Mouse (Mus musculus) hindbrain, embryonic 11.5 days (tissue): ENCODE data around the gene Pdzk1ip1. TPM values are rescaled to one million over a fixed set of nuclear protein-coding genes. Genes with fewer than 3 reads are reported as not detected.

ENCODE experiments used
- ATAC-seq: fragments of 200-750 bp; cut with Nextera tagmentation; 2 replicates; pipeline ENCODE4 v1.8.0; 2017; ENCODE audit warnings: mild to moderate bottlenecking, moderate TSS enrichment, moderate library complexity; ENCODE audit not compliant: low FRiP score
- DNase-seq: peaks from one replicate; pipeline ENCODE4 v3.0.0-alpha.2; 2015; ENCODE audit warnings: low spot score
- H3K27ac ChIP-seq: fragments of 300-500 bp; sonication (generic); 2 replicates; pipeline ENCODE4 v1.5.1; 2014; ENCODE audit warnings: mild to moderate bottlenecking, low read depth, low read length
- H3K27me3 ChIP-seq: fragments of 300-500 bp; sonication (generic); 2 replicates; pipeline ENCODE4 v1.6.1; 2014; ENCODE audit warnings: mild to moderate bottlenecking, low read length, moderate library complexity, mixed read lengths; ENCODE audit not compliant: control insufficient read depth, insufficient read depth
- H3K36me3 ChIP-seq: fragments of 300-500 bp; sonication (generic); 2 replicates; pipeline ENCODE4 v1.6.1; 2014; ENCODE audit warnings: mild to moderate bottlenecking, low read length, moderate library complexity, mixed read lengths; ENCODE audit not compliant: control insufficient read depth, insufficient read depth
- H3K4me1 ChIP-seq: fragments of 300-500 bp; sonication (generic); replicated peaks from 2 replicates; pipeline ENCODE4 v1.6.1; 2014; ENCODE audit warnings: low read length, mixed read lengths; ENCODE audit not compliant: control insufficient read depth, insufficient read depth
- H3K4me2 ChIP-seq: fragments of 300-500 bp; sonication (generic); replicated peaks from 2 replicates; pipeline ENCODE4 v1.6.1; 2014; ENCODE audit warnings: mild to moderate bottlenecking, low read depth, low read length
- H3K4me3 ChIP-seq: fragments of 300-500 bp; sonication (generic); 2 replicates; pipeline ENCODE4 v1.5.1; 2014; ENCODE audit warnings: low read depth, low read length
- H3K9ac ChIP-seq: fragments of 300-500 bp; sonication (generic); 2 replicates; pipeline ENCODE4 v1.6.1; 2014; ENCODE audit warnings: low read depth, low read length
- H3K9me3 ChIP-seq: fragments of 300-500 bp; sonication (generic); 2 replicates; pipeline ENCODE4 v1.6.1; 2016; ENCODE audit warnings: low read length; ENCODE audit not compliant: control insufficient read depth
- WGBS: fragments of 180-500 bp; shearing (Covaris S2); extraction: QIAGEN DNeasy Blood & Tissue Kit; methylation state at CpG from one replicate; pipeline ENCODE4 v1.1.7; 2014; 5-methylcytosine and 5-hydroxymethylcytosine counted together
- polyA plus RNA-seq: library from polyadenylated mRNA; unstranded; fragments of >200 nt; fragmentation: Nextera tagmentation; extraction: Ambion mirVana; gene quantifications from 2 replicates; pipeline ENCODE4 v1.2.1, GENCODE M21; 2014

Gene Pdzk1ip1
- polyA plus RNA-seq, 1 experiment from 2014 or later: 12.8 TPM

- no peak overlapping the region for H3K9ac ChIP-seq
- DNase-seq: no peak
- H3K4me1 ChIP-seq: peaks cover 5% of the 10 kb centered on the region
- H3K36me3 ChIP-seq: no peaks in the 10 kb centered on the region
- peaks cover 2% of the 10 kb centered on the region; the same call in 1 of the 2 replicates for H3K27me3 ChIP-seq
- H3K9me3 ChIP-seq: no peaks in the 10 kb centered on the region
- no peak overlapping the region for H3K27ac ChIP-seq
- 90% methylated on average over 3 of the region's 3 CpGs for WGBS
- H3K4me3 ChIP-seq: no peak overlapping the region
- H3K4me2 ChIP-seq: no peak overlapping the region
- ATAC-seq: no peak
Observed at GRCm38 (mm10) chr4:115083031-115083430, 5.5 kb upstream of the Pdzk1ip1 start.

GRCm38 (mm10) chr4:115085522-115086095 lies 2.9 kb upstream of the Pdzk1ip1 start:
- Histone ChIP-seq H3K9me3 (no peaks in the 10 kb centered on the region), H3K4me2 (no peak overlapping the region), H3K4me1 (no peaks in the 10 kb centered on the region), H3K4me3 (no peak overlapping the region), H3K36me3 (no peaks in the 10 kb centered on the region), H3K27ac (no peak overlapping the region), H3K27me3 (peaks cover 2% of the 10 kb centered on the region; the same call in 1 of the 2 replicates), H3K9ac (no peak overlapping the region)
- ATAC-seq (peak; percentile 39), DNase-seq (peak; percentile 82)
- WGBS: 22% methylated on average over 6 of the region's 6 CpGs

GRCm38 (mm10) chr4:115086257-115086656 lies 2.3 kb upstream of the Pdzk1ip1 start:
- no peak overlapping the region for H3K4me3 ChIP-seq
- ATAC-seq: no peak
- H3K9me3 ChIP-seq: no peaks in the 10 kb centered on the region
- H3K27me3 ChIP-seq: peaks cover 2% of the 10 kb centered on the region; the same call in 1 of the 2 replicates
- H3K27ac ChIP-seq: no peak overlapping the region
- no peaks in the 10 kb centered on the region for H3K36me3 ChIP-seq
- H3K4me2 ChIP-seq: no peak overlapping the region
- DNase-seq: no peak
- WGBS: 74% methylated on average over 4 of the region's 4 CpGs
- H3K9ac ChIP-seq: no peak overlapping the region
- H3K4me1 ChIP-seq: no peaks in the 10 kb centered on the region

GRCm38 (mm10) chr4:115086763-115087415 lies 1.6 kb upstream of the Pdzk1ip1 start:
- Histone ChIP-seq H3K9me3 (no peaks in the 10 kb centered on the region), H3K36me3 (no peaks in the 10 kb centered on the region), H3K4me3 (no peak overlapping the region), H3K9ac (no peak overlapping the region), H3K27me3 (peaks cover 2% of the 10 kb centered on the region; the same call in 1 of the 2 replicates), H3K4me2 (no peak overlapping the region), H3K27ac (no peak overlapping the region), H3K4me1 (no peaks in the 10 kb centered on the region)
- ATAC-seq (no peak), DNase-seq (no peak)
- WGBS: 47% methylated on average over 3 of the region's 3 CpGs

- DNase-seq: no peak
- H3K27ac ChIP-seq: no peak overlapping the region
- no peak overlapping the region for H3K9ac ChIP-seq
- H3K4me3 ChIP-seq: no peak overlapping the region
- H3K36me3 ChIP-seq: no peaks in the 10 kb centered on the region
- 0 out of 2 replicates have a peak, but pooled peaks cover under 1% of the 10 kb centered on the region for H3K4me1 ChIP-seq
- 79% methylated on average over 2 of the region's 2 CpGs for WGBS
- H3K4me2 ChIP-seq: no peak overlapping the region
- H3K9me3 ChIP-seq: no peaks in the 10 kb centered on the region
- no peak for ATAC-seq
- H3K27me3 ChIP-seq: peaks cover 11% of the 10 kb centered on the region; the same call in 1 of the 2 replicates
Observed at GRCm38 (mm10) chr4:115090592-115090991, 2.1 kb downstream of the Pdzk1ip1 start.

GRCm38 (mm10) chr4:115091806-115092205 lies 3.3 kb downstream of the Pdzk1ip1 start:
- Histone ChIP-seq H3K4me3 (no peak overlapping the region), H3K9me3 (no peaks in the 10 kb centered on the region), H3K36me3 (no peaks in the 10 kb centered on the region), H3K27me3 (peaks cover 21% of the 10 kb centered on the region), H3K27ac (no peak overlapping the region), H3K9ac (no peak overlapping the region), H3K4me2 (no peak overlapping the region), H3K4me1 (0 out of 2 replicates have a peak, but pooled peaks cover 4% of the 10 kb centered on the region)
- ATAC-seq (no peak), DNase-seq (no peak)
- WGBS: 83% methylated on average over 3 of the region's 3 CpGs

- Histone ChIP-seq H3K4me2 (no peak overlapping the region), H3K36me3 (no peaks in the 10 kb centered on the region), H3K9me3 (no peaks in the 10 kb centered on the region), H3K27me3 (peaks cover 22% of the 10 kb centered on the region), H3K9ac (no peak overlapping the region), H3K4me1 (0 out of 2 replicates have a peak, but pooled peaks cover 4% of the 10 kb centered on the region), H3K4me3 (no peak overlapping the region), H3K27ac (no peak overlapping the region)
- 87% methylated on average over 4 of the region's 4 CpGs for WGBS
- ATAC-seq (no peak), DNase-seq (no peak)
Observed at GRCm38 (mm10) chr4:115093331-115093864, 4.9 kb downstream of the Pdzk1ip1 start.

GRCm38 (mm10) chr4:115094056-115094455 lies 5.5 kb downstream of the Pdzk1ip1 start:
- H3K4me1 ChIP-seq: 0 out of 2 replicates have a peak, but pooled peaks cover 4% of the 10 kb centered on the region
- H3K9me3 ChIP-seq: no peaks in the 10 kb centered on the region
- no peak overlapping the region for H3K27ac ChIP-seq
- no peaks in the 10 kb centered on the region for H3K36me3 ChIP-seq
- ATAC-seq (no peak), DNase-seq (no peak)
- no peak overlapping the region for H3K4me3 ChIP-seq
- 84% methylated on average over 2 of the region's 2 CpGs for WGBS
- H3K9ac ChIP-seq: no peak overlapping the region
- no peak overlapping the region for H3K4me2 ChIP-seq
- H3K27me3 ChIP-seq: peaks cover 22% of the 10 kb centered on the region
